Mouse (Mus musculus): ENCODE measurements around the gene Phf1.
"Not testable (repeated sequence)": the region's sequence is repeated elsewhere in the genome, so short reads cannot be mapped to it uniquely, and the experiment has no call there.

The Phf1 gene

GRCm38 (mm10) chr17:26951406-26951805, 18.6 kb downstream of the Phf1 start:
- DNase-seq (ENCODE audit: low spot score in 2 of 2): peak; percentile 61 to 66

DNA sequence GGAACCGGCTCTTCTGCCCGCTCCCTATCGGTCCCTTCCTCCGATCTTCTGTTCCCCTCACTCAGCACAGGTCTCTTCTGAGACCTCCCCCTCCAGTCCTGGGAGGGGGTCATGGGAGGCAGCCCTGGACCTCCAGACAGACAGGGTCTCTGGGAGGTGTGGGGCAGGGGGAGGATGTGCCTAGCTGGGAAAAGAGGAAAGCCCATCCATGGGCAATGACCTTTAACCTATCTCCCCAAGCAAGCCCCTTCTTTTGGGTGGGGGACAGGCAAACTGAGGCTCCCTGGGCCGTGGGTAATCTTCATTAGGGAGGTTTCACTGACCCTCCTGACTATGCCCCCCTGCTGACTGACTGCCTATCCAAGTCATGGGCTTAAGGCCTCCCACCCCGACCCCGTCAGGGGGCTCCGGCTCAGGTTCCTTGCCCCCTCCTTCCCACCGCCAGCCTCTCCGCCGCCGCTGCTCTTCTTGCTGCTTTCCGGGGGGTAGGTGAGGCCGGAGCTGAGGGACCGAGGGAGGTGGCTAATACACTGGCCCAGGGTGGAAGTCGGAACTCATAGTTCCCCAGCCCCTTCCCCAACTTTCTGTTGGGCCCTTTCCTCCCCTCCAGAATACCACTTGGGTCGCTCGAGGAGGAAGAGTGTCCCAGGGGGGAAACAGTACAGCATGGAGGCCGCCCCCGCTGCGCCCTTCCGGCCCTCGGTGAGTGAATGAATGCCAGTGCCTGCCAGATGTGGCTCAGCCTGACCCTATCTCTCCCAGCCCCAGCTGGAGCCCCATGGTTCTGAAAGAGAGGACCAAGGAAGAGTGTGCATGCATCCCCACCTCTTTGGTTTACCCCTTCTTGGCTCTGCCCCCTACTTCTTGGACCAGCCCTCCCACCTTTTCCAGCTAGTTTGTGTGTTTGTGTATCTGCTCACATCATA, 19.4 kb downstream of the Phf1 start:
- no peak for DNase-seq (ENCODE audit: low spot score in 2 of 2)

DNA sequence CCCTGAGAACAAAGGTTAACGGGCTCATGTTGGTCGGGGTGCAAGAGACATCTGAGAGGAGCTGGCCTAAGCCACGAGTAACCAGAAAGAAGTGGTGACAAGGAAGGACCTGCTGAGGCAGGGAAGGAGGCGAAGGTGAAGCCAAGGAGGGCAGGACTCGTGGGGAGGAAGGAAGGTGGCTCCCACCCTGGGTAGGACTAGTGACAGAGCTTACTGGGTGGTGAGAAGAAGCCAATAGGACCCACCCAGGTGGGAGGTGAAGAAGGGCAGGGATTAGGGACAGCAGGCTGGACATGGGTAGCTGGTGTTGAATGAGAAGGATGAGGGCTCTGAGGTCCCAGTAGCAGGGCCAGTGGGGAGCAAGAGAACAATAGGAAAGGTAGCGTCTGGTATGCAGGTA, 20.3 kb downstream of the Phf1 start:
- DNase-seq (ENCODE audit: low spot score in 2 of 2): no peak

DNA sequence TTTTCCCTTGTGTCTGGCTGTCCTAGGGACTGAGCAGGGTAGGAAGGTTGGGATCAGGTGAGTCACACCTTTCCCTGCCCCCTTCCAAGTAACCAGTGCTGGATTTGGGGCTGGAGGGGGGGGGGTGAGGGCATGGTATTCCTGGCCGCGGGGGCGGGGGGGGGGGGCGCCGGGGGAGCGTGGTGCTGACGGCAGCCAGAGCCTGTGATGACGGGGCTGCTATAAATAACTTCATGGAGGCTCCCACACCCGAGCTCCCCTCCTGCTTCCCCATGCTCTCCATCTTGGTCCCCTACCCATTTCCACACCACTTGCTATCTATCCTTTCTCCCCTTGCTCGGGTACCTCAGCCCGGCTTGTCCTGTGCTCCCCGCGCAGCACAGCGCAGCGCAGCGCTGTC, 20.9 kb downstream of the Phf1 start:
- DNase-seq (ENCODE audit: low spot score in 2 of 2): no peak

DNA sequence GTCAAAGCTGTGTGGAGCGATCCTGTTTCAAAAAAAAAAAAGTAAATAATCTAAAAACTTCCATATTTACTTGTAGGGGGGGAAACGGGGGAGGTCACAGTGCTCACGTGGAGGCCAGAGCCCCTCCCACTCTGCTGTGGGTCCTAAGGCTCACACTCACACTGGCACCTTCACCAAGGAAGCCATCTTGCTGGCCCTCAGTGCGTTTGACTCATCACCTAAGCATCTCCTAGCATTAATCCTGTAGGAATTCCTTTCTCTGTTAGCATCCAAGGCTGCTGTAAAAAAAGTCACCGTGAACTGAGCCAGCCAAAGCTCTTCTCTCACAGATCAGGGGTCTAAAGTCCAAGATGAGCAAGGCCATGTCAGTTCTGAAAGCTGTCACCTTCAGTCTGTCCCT, 23.5 kb downstream of the Phf1 start:
- DNase-seq (ENCODE audit: low spot score in 2 of 2): no peak

- no peak for DNase-seq (ENCODE audit: low spot score in 2 of 2)
Observed at GRCm38 (mm10) chr17:26956895-26957294, 24.0 kb downstream of the Phf1 start.

GRCm38 (mm10) chr17:26957872-26958271, 25.0 kb downstream of the Phf1 start:
- DNase-seq (ENCODE audit: low spot score in 2 of 2): no peak

DNA sequence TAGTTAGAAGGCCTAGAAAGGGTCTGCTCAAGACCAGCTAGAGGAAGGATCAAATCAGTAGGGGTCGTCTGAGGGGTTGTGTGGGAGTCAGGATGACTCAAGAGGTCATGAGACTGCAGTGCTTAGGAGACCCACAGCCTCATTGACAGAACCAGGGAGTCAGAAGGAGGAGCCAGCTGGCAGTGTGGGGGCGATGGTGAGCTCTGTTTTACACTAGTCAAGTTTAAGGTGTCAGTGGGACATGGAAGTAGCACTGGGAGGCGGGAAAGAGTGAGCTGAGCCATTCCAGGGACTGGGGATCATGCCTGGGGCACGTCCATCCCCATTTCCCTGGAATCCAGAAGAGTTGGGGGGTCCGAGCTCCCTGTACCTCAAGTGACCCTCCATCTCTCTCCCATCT, 26.0 kb downstream of the Phf1 start:
- DNase-seq (ENCODE audit: low spot score in 2 of 2): no peak

DNA sequence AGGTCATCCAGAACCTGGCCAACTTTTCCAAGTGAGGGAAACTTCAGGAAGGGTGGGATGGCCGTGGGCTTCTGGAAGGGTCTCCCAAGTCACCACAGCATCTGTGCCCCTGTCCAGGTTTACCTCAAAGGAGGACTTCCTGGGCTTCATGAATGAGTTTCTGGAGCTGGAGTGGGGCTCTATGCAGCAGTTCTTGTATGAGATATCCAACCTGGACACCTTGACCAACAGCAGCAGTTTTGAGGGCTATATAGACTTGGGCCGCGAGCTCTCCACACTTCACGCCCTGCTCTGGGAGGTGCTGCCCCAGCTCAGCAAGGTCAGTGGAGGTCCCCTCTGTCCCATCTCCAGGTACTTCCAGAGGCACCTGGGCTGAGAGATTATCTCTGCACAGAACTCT, 27.0 kb downstream of the Phf1 start:
- no peak for DNase-seq (ENCODE audit: low spot score in 2 of 2)

GRCm38 (mm10) chr17:26961572-26962240, 28.9 kb downstream of the Phf1 start:
- no peak for DNase-seq (ENCODE audit: low spot score in 2 of 2)

GRCm38 (mm10) chr17:26966993-26967392, 34.1 kb downstream of the Phf1 start:
- DNase-seq (ENCODE audit: low spot score in 2 of 2): no peak

GRCm38 (mm10) chr17:26967477-26967876, 34.6 kb downstream of the Phf1 start:
- no peak for DNase-seq (ENCODE audit: low spot score in 2 of 2)

GRCm38 (mm10) chr17:26968200-26968611, 35.4 kb downstream of the Phf1 start:
- DNase-seq (ENCODE audit: low spot score in 2 of 2): no peak

DNA sequence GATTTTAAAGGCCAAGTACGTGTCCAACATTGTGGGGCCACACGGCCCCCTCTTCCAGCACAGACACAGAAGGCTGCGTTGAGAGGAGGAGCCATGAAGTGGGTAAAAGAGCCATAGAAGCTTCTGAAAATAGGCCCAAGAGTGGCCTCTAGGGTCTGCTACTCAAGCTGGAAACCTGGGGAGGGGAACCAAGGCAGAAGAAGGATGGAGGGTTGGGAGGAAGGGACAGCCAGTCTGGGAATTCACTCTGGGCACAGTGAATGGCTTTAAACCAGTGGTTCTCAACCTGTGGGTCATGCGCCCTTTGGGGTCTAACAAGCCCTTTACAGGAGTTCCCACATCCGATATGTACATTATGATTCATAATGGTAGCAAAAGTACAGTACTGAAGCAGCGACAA, 36.4 kb downstream of the Phf1 start:
- DNase-seq (ENCODE audit: low spot score in 2 of 2): no peak

- DNase-seq (ENCODE audit: low spot score in 2 of 2): no peak
Observed at GRCm38 (mm10) chr17:26970221-26970620, 37.4 kb downstream of the Phf1 start.

GRCm38 (mm10) chr17:26971247-26971905, 38.5 kb downstream of the Phf1 start:
- DNase-seq (ENCODE audit: low spot score in 2 of 2): no peak

- no peak for DNase-seq (ENCODE audit: low spot score in 2 of 2)
Observed at GRCm38 (mm10) chr17:26972107-26972506, 39.3 kb downstream of the Phf1 start.

DNA sequence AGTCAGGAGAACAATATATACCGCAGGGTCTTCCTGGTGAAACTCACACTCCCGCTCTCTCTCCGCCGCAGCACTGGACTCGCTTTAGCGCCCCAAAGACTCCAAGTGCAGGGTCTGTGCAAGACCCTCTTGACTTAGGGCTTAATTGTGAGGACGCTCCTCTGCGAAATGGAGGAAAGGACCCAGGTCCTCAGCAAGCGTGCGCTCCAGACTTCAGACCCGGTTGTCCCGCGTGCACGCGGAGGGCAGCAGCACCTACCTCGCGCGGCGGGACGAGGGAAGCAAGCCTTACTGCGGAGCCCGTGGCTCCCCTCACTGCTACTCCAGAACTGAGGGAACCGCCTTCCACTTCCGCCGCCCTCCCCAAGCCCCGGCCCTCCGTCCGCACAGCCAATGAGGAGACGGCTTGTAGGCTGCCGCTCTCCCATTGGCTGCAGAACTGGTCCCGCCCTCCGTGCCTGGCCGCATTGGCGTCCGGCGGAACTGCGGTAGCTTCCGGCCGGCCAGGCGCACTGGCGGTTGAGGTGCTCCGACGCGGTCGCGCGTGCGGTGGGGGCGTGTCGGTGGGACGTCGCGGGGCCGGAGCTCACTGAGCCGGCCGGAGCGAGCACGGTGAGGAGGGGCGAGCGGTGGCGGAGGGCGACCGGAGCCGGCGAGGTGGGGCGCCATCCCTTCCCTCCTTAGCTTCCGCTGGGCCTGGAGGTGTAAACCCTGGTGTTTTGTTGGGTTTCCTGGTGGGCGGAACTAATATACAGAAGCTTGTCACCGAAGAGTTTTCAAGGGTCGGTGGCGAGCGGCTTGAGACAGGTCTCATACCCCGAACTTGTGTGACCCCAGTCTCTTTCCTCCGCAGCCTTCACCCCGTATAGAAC, 40.1 kb downstream of the Phf1 start, which contains the start of gene Zbtb9:
Gene Zbtb9 (plus strand): TSS at position 465 of the 872 bp plus-strand sequence.
- peak; percentile 95 to 96 for DNase-seq (ENCODE audit: low spot score in 2 of 2)

GRCm38 (mm10) chr17:26974547-26974946, 41.7 kb downstream of the Phf1 start:
- no peak for DNase-seq (ENCODE audit: low spot score in 2 of 2)

DNA sequence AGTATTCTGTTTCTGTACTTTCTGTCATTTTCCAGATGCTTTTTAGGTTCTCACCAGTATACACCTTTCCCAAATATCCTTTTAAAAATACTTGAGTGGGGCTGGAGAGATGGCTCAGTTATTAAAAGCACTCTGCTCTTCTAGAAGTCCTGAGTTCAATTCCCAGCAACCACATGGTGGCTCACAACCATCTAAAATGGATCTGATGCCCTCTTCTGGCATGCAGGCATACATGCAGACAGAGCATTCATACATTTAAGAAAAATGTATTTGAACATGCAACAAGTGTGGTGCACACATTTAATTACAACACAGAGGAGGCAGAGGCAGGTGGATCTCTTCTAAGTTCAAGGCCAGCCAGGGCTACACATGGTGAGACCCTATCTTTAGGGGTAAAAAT, 42.6 kb downstream of the Phf1 start:
- no peak for DNase-seq (ENCODE audit: low spot score in 2 of 2)

DNA sequence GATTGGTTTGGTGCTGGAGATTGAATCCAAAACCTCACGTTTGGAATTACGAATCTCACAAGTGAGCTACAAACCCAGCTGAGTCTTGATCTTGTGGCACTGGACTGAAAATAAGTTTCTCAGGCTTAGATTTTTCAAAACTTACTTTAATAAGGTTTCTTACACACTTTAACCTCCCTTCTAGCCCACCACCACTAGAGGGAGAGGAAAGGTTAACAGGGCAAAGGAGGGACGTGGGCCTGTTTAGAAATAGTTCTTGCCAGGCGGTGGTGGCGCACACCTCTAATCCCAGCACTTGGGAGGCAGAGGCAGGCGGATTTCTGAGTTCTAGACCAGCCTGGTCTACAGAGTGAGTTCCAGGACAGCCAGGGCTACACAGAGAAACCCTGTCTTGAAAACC, 44.5 kb downstream of the Phf1 start:
- DNase-seq (ENCODE audit: low spot score in 2 of 2): not testable (repeated sequence)

Measured in heart, adult 9 months (tissue).